Mouse (Mus musculus): ENCODE measurements around the gene Drd4. TPM values are rescaled to one million over a fixed set of nuclear protein-coding genes. Genes with fewer than 3 reads are reported as not detected.

Gene Drd4
- polyA plus RNA-seq, 1 experiment from 2014 or later, result 0.45 TPM

GRCm38 (mm10) chr7:141340476-141340875, 48.7 kb downstream of the Drd4 start:
- Histone ChIP-seq H3K27me3 (ENCODE audit: control insufficient read depth, insufficient read depth, low read length) (0 out of 2 replicates have a peak, but pooled peaks cover 2% of the 10 kb centered on the region), H3K36me3 (ENCODE audit: control insufficient read depth, insufficient read depth, low read length) (no peaks in the 10 kb centered on the region), H3K4me3 (ENCODE audit: low read depth, low read length) (no peak overlapping the region), H3K9me3 (ENCODE audit: control insufficient read depth, low read length) (no peaks in the 10 kb centered on the region), H3K4me2 (ENCODE audit: low read depth, severe bottlenecking) (no peak overlapping the region), H3K4me1 (ENCODE audit: control insufficient read depth, insufficient read depth, low read length) (no peaks in the 10 kb centered on the region), H3K9ac (ENCODE audit: low read length) (no peak overlapping the region), H3K27ac (replicated peaks; ENCODE audit: low read depth, low read length) (no peak overlapping the region)
- DNase-seq (ENCODE audit: low spot score) (no peak), ATAC-seq (ENCODE audit: insufficient number of reproducible peaks, low FRiP score, low TSS enrichment, low read depth) (no peak)
- WGBS, result 81% methylated on average over 6 of the region's 6 CpGs

GRCm38 (mm10) chr7:141341689-141342226, 50.0 kb downstream of the Drd4 start:
- DNase-seq (ENCODE audit: low spot score), result no peak
- H3K36me3 ChIP-seq (ENCODE audit: control insufficient read depth, insufficient read depth, low read length), result no peaks in the 10 kb centered on the region

GRCm38 (mm10) chr7:141343230-141343629, 51.4 kb downstream of the Drd4 start:
- Histone ChIP-seq H3K4me1 (ENCODE audit: control insufficient read depth, insufficient read depth, low read length) (no peaks in the 10 kb centered on the region), H3K9ac (ENCODE audit: low read length) (no peak overlapping the region), H3K4me3 (ENCODE audit: low read depth, low read length) (no peak overlapping the region), H3K36me3 (ENCODE audit: control insufficient read depth, insufficient read depth, low read length) (no peaks in the 10 kb centered on the region), H3K9me3 (ENCODE audit: control insufficient read depth, low read length) (no peaks in the 10 kb centered on the region), H3K27ac (replicated peaks; ENCODE audit: low read depth, low read length) (no peak overlapping the region), H3K27me3 (ENCODE audit: control insufficient read depth, insufficient read depth, low read length) (0 out of 2 replicates have a peak, but pooled peaks cover 2% of the 10 kb centered on the region), H3K4me2 (ENCODE audit: low read depth, severe bottlenecking) (no peak overlapping the region)
- 92% methylated on average over 2 of the region's 2 CpGs for WGBS
- ATAC-seq (ENCODE audit: insufficient number of reproducible peaks, low FRiP score, low TSS enrichment, low read depth) (no peak), DNase-seq (ENCODE audit: low spot score) (no peak)

More at GRCm38 (mm10) chr7:141341689-141342226, 50.0 kb downstream of the Drd4 start:
- 0 out of 2 replicates have a peak, but pooled peaks cover 2% of the 10 kb centered on the region for H3K27me3 ChIP-seq (ENCODE audit: control insufficient read depth, insufficient read depth, low read length)
- no peak for ATAC-seq (ENCODE audit: insufficient number of reproducible peaks, low FRiP score, low TSS enrichment, low read depth)
- no peak overlapping the region for H3K4me3 ChIP-seq (ENCODE audit: low read depth, low read length)
- no peak overlapping the region for H3K27ac ChIP-seq (replicated peaks; ENCODE audit: low read depth, low read length)
- H3K4me1 ChIP-seq (ENCODE audit: control insufficient read depth, insufficient read depth, low read length), result no peaks in the 10 kb centered on the region
- H3K9me3 ChIP-seq (ENCODE audit: control insufficient read depth, low read length), result no peaks in the 10 kb centered on the region
- H3K9ac ChIP-seq (ENCODE audit: low read length), result no peak overlapping the region
- H3K4me2 ChIP-seq (ENCODE audit: low read depth, severe bottlenecking), result no peak overlapping the region
- WGBS, result 77% methylated on average over 10 of the region's 10 CpGs

- no peak overlapping the region for H3K27ac ChIP-seq (replicated peaks; ENCODE audit: low read depth, low read length)
- H3K36me3 ChIP-seq (ENCODE audit: control insufficient read depth, insufficient read depth, low read length), result no peaks in the 10 kb centered on the region
- ATAC-seq (ENCODE audit: insufficient number of reproducible peaks, low FRiP score, low TSS enrichment, low read depth), result no peak
- no peak overlapping the region for H3K9ac ChIP-seq (ENCODE audit: low read length)
- no peak overlapping the region for H3K4me2 ChIP-seq (ENCODE audit: low read depth, severe bottlenecking)
- 0 out of 2 replicates have a peak, but pooled peaks cover 2% of the 10 kb centered on the region for H3K27me3 ChIP-seq (ENCODE audit: control insufficient read depth, insufficient read depth, low read length)
- 78% methylated on average over 7 of the region's 7 CpGs for whole genome bisulfite sequencing
- DNase-seq (ENCODE audit: low spot score), result no peak
- H3K9me3 ChIP-seq (ENCODE audit: control insufficient read depth, low read length), result no peaks in the 10 kb centered on the region
- H3K4me1 ChIP-seq (ENCODE audit: control insufficient read depth, insufficient read depth, low read length), result no peaks in the 10 kb centered on the region
- no peak overlapping the region for H3K4me3 ChIP-seq (ENCODE audit: low read depth, low read length)
Observed at GRCm38 (mm10) chr7:141343696-141344095, 51.9 kb downstream of the Drd4 start.

- no peak overlapping the region for H3K27ac ChIP-seq (replicated peaks; ENCODE audit: low read depth, low read length)
- H3K4me1 ChIP-seq (ENCODE audit: control insufficient read depth, insufficient read depth, low read length), result no peaks in the 10 kb centered on the region
- ATAC-seq (ENCODE audit: insufficient number of reproducible peaks, low FRiP score, low TSS enrichment, low read depth) (no peak), DNase-seq (ENCODE audit: low spot score) (no peak)
- H3K36me3 ChIP-seq (ENCODE audit: control insufficient read depth, insufficient read depth, low read length), result no peaks in the 10 kb centered on the region
- WGBS, result 92% methylated on average over 5 of the region's 5 CpGs
- H3K9me3 ChIP-seq (ENCODE audit: control insufficient read depth, low read length), result no peaks in the 10 kb centered on the region
- H3K9ac ChIP-seq (ENCODE audit: low read length), result no peak overlapping the region
- no peak overlapping the region for H3K4me2 ChIP-seq (ENCODE audit: low read depth, severe bottlenecking)
- no peak overlapping the region for H3K4me3 ChIP-seq (ENCODE audit: low read depth, low read length)
- 0 out of 2 replicates have a peak, but pooled peaks cover 2% of the 10 kb centered on the region for H3K27me3 ChIP-seq (ENCODE audit: control insufficient read depth, insufficient read depth, low read length)
Observed at GRCm38 (mm10) chr7:141344787-141345186, 53.0 kb downstream of the Drd4 start.

Other genes with a start within 250 kb of the Drd4 start
- gene B4galnt4, start 230.9 kb upstream of the Drd4 start, polyA plus RNA-seq (2014; fragmentation: Nextera tagmentation; extraction: Ambion mirVana), result 19.1 and 20.0 TPM in 2 replicates
- 3.3 and 3.9 TPM in 2 replicates for gene Pkp3, start 213.8 kb upstream of the Drd4 start, polyA plus RNA-seq (2014; fragmentation: Nextera tagmentation; extraction: Ambion mirVana)
- 1.9 and 2.8 TPM in 2 replicates for gene Sigirr, start 191.4 kb upstream of the Drd4 start, polyA plus RNA-seq (2014; fragmentation: Nextera tagmentation; extraction: Ambion mirVana)
- gene Ano9, start 174.2 kb upstream of the Drd4 start, polyA plus RNA-seq (2014; fragmentation: Nextera tagmentation; extraction: Ambion mirVana), result 0.76 and 0.85 TPM in 2 replicates
- gene Ptdss2, start 169.6 kb upstream of the Drd4 start, polyA plus RNA-seq (2014; fragmentation: Nextera tagmentation; extraction: Ambion mirVana), result 70.0 and 70.6 TPM in 2 replicates
- gene Rnh1, start 119.1 kb upstream of the Drd4 start, polyA plus RNA-seq (2014; fragmentation: Nextera tagmentation; extraction: Ambion mirVana), result 82.9 and 88.3 TPM in 2 replicates
- gene Hras, start 98.0 kb upstream of the Drd4 start, polyA plus RNA-seq (2014; fragmentation: Nextera tagmentation; extraction: Ambion mirVana), result 98.7 and 99.1 TPM in 2 replicates
- gene Lrrc56, start 97.8 kb upstream of the Drd4 start, polyA plus RNA-seq (2014; fragmentation: Nextera tagmentation; extraction: Ambion mirVana), result 11.7 and 12.5 TPM in 2 replicates
- gene Lmntd2, start 77.9 kb upstream of the Drd4 start, polyA plus RNA-seq (2014; fragmentation: Nextera tagmentation; extraction: Ambion mirVana), result 3.8 and 5.1 TPM in 2 replicates
- 32.5 and 38.8 TPM in 2 replicates for gene Rassf7, start 76.1 kb upstream of the Drd4 start, polyA plus RNA-seq (2014; fragmentation: Nextera tagmentation; extraction: Ambion mirVana)
- 83.4 and 93.5 TPM in 2 replicates for gene Phrf1, start 63.2 kb upstream of the Drd4 start, polyA plus RNA-seq (2014; fragmentation: Nextera tagmentation; extraction: Ambion mirVana)
- 0.59 and 0.79 TPM in 2 replicates for gene Irf7, start 25.5 kb upstream of the Drd4 start, polyA plus RNA-seq (2014; fragmentation: Nextera tagmentation; extraction: Ambion mirVana)
- gene Cdhr5, start 15.2 kb upstream of the Drd4 start, polyA plus RNA-seq (2014; fragmentation: Nextera tagmentation; extraction: Ambion mirVana), result 0.20 TPM in 1 of 2 replicates, not detected in the other
- 10.2 TPM in 2 replicates for gene Sct, start 12.9 kb upstream of the Drd4 start, polyA plus RNA-seq (2014; fragmentation: Nextera tagmentation; extraction: Ambion mirVana)
- 59.3 and 64.6 TPM in 2 replicates for gene Deaf1, start 35.7 kb downstream of the Drd4 start, polyA plus RNA-seq (2014; fragmentation: Nextera tagmentation; extraction: Ambion mirVana)
- 29.5 and 30.2 TPM in 2 replicates for gene Tmem80, start 35.7 kb downstream of the Drd4 start, polyA plus RNA-seq (2014; fragmentation: Nextera tagmentation; extraction: Ambion mirVana)
- 2.6 and 2.8 TPM in 2 replicates for gene Eps8l2, start 46.9 kb downstream of the Drd4 start, polyA plus RNA-seq (2014; fragmentation: Nextera tagmentation; extraction: Ambion mirVana)
- gene Taldo1, start 100.2 kb downstream of the Drd4 start, polyA plus RNA-seq (2014; fragmentation: Nextera tagmentation; extraction: Ambion mirVana), result 306 and 317 TPM in 2 replicates
- gene Gatd1, start 122.1 kb downstream of the Drd4 start, polyA plus RNA-seq (2014; fragmentation: Nextera tagmentation; extraction: Ambion mirVana), result 52.2 TPM in 2 replicates
- gene Cend1, start 137.5 kb downstream of the Drd4 start, polyA plus RNA-seq (2014; fragmentation: Nextera tagmentation; extraction: Ambion mirVana), result 2.7 and 3.2 TPM in 2 replicates
- gene Slc25a22, start 145.9 kb downstream of the Drd4 start, polyA plus RNA-seq (2014; fragmentation: Nextera tagmentation; extraction: Ambion mirVana), result 34.8 and 37.1 TPM in 2 replicates
- gene Pidd1, start 152.0 kb downstream of the Drd4 start, polyA plus RNA-seq (2014; fragmentation: Nextera tagmentation; extraction: Ambion mirVana), result 15.7 and 18.3 TPM in 2 replicates
- 1,271 and 1,319 TPM in 2 replicates for gene Rplp2, start 155.4 kb downstream of the Drd4 start, polyA plus RNA-seq (2014; fragmentation: Nextera tagmentation; extraction: Ambion mirVana)
- gene Pnpla2, start 163.2 kb downstream of the Drd4 start, polyA plus RNA-seq (2014; fragmentation: Nextera tagmentation; extraction: Ambion mirVana), result 11.3 and 12.5 TPM in 2 replicates
- gene Cracr2b, start 169.1 kb downstream of the Drd4 start, polyA plus RNA-seq (2014; fragmentation: Nextera tagmentation; extraction: Ambion mirVana), result 5.3 and 6.8 TPM in 2 replicates
- gene Cd151, start 175.4 kb downstream of the Drd4 start, polyA plus RNA-seq (2014; fragmentation: Nextera tagmentation; extraction: Ambion mirVana), result 27.2 and 35.7 TPM in 2 replicates
- gene Polr2l, start 183.1 kb downstream of the Drd4 start, polyA plus RNA-seq (2014; fragmentation: Nextera tagmentation; extraction: Ambion mirVana), result 70.9 and 73.3 TPM in 2 replicates
- gene Tspan4, start 183.2 kb downstream of the Drd4 start, polyA plus RNA-seq (2014; fragmentation: Nextera tagmentation; extraction: Ambion mirVana), result 21.2 and 22.3 TPM in 2 replicates
- 24.6 and 27.4 TPM in 2 replicates for gene Chid1, start 247.9 kb downstream of the Drd4 start, polyA plus RNA-seq (2014; fragmentation: Nextera tagmentation; extraction: Ambion mirVana)

All from limb, embryonic 11.5 days (tissue).